Mouse (Mus musculus) Patski (cell line): ENCODE measurements around the gene Cited2. TPM values are rescaled to one million over a fixed set of nuclear protein-coding genes. Genes with fewer than 3 reads are reported as not detected.

Experiments used
- ATAC-seq: fragments of 100-300 bp; one replicate; pipeline ENCODE4 v1.8.0; 2021
- CTCF ChIA-PET: fragments of 350-600 bp; sonication (Branson Sonifier 250); formaldehyde crosslinking; loops from one replicate; lab custom pipeline; 2022; ENCODE audit warnings: inconsistent platforms; lab: Charles Lee
- POLR2A ChIA-PET: fragments of 350-600 bp; sonication (Branson Sonifier 250); formaldehyde crosslinking; loops from one replicate; lab custom pipeline; 2022; ENCODE audit warnings: antibody characterized with exemption, inconsistent platforms; lab: Charles Lee
- DNase-seq: peaks from one replicate; pipeline ENCODE4 v3.0.0-alpha.2; 2011; ENCODE audit warnings: low read depth, low spot score
- H3K27me3 ChIP-seq: fragments of 371-371 bp; one replicate; pipeline ENCODE4 v1.5.1; 2021
- CTCF ChIP-seq: fragments of 100-300 bp; IDR thresholded peaks from one replicate; pipeline ENCODE4 v1.5.1; 2021
- in situ Hi-C: fragments of 300-500 bp; cut with MboI; formaldehyde crosslinking; loops from 3 replicates; pipeline ENCODE4 v1.11.1; 2018; ENCODE audit warnings: low pct_unique_long_range_greater_than_20kb, mixed read lengths
- polyA plus RNA-seq: library from polyadenylated mRNA; unstranded; gene quantifications from one replicate; pipeline ENCODE4 v1.2.3, GENCODE M21; 2021

Gene Cited2
- polyA plus RNA-seq, 1 experiment from 2014 or later: 163 TPM

- no peak for DNase-seq
- ChIA-PET CTCF (interaction anchor here (0.5 kb wide), 1 partner anchor 708 kb away, joined by 3 read pairs; no protein-coding TSS in a partner anchor), POLR2A (interaction anchor here (0.6 to 0.7 kb wide), 2 partner anchors 39 to 141 kb away, joined by 3 read pairs; no protein-coding TSS in a partner anchor)
- H3K27me3 ChIP-seq: no peaks in the 10 kb centered on the region
- in situ Hi-C loops: loop anchor here (10.0 kb wide), 4 partner anchors 555 to 1225 kb away; no protein-coding TSS in a partner anchor
- ATAC-seq: no peak
- TF ChIP-seq CTCF: no peak
These were observed 6.5 kb downstream of the Cited2 start for GRCm38 (mm10) chr10:17729476-17729875.

GRCm38 (mm10) chr10:17733057-17733456 lies 10.0 kb downstream of the Cited2 start:
- ChIA-PET POLR2A (no interaction called here), CTCF (interaction anchor here (0.9 to 2.6 kb wide), 4 partner anchors 127 to 464 kb away, joined by 3 to 9 read pairs (median 5); no protein-coding TSS in a partner anchor)
- peak; percentile 70 for TF ChIP-seq CTCF
- DNase-seq (peak; percentile 37), ATAC-seq (no peak)
- H3K27me3 ChIP-seq: no peaks in the 10 kb centered on the region
- in situ Hi-C loops: loop anchor here (5.0 to 10.0 kb wide), 3 partner anchors 62 to 464 kb away; partner anchors contain the start of gene Txlnb

DNA sequence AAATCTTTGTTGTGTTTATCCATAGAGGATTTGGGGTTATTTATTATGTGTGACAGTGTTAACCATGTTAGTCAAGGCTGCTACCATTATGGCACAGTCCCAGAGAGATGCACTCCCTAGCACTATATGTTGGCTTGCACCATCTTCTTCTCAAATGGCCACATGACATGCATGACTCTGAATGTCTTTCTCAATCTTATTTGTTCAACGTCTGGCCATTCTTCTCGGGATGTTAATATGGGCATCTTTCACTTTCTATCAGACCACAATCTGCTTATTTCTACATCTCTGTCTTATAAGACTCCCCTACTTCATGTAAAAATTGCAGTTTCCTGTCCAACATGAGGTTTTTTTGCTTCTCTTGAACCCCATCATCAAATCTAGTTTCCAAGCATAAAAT lies 19.6 kb downstream of the Cited2 start:
- in situ Hi-C loops: no loop called here
- DNase-seq: no peak
- ChIA-PET CTCF (no interaction called here), POLR2A (no interaction called here)
- no peak for ATAC-seq
- no peaks in the 10 kb centered on the region for H3K27me3 ChIP-seq
- TF ChIP-seq CTCF: no peak

- DNase-seq (no peak), ATAC-seq (no peak)
- ChIA-PET CTCF (no interaction called here), POLR2A (no interaction called here)
- TF ChIP-seq CTCF: no peak
- in situ Hi-C loops: no loop called here
- no peaks in the 10 kb centered on the region for H3K27me3 ChIP-seq
These were observed 29.5 kb downstream of the Cited2 start for GRCm38 (mm10) chr10:17752478-17752877.

GRCm38 (mm10) chr10:17759772-17760171 lies 36.8 kb downstream of the Cited2 start:
- H3K27me3 ChIP-seq: no peaks in the 10 kb centered on the region
- CTCF ChIA-PET: no interaction called here
- POLR2A ChIA-PET: no interaction called here
- in situ Hi-C loops: no loop called here
- no peak for TF ChIP-seq CTCF
- ATAC-seq: no peak
- no peak for DNase-seq

DNA sequence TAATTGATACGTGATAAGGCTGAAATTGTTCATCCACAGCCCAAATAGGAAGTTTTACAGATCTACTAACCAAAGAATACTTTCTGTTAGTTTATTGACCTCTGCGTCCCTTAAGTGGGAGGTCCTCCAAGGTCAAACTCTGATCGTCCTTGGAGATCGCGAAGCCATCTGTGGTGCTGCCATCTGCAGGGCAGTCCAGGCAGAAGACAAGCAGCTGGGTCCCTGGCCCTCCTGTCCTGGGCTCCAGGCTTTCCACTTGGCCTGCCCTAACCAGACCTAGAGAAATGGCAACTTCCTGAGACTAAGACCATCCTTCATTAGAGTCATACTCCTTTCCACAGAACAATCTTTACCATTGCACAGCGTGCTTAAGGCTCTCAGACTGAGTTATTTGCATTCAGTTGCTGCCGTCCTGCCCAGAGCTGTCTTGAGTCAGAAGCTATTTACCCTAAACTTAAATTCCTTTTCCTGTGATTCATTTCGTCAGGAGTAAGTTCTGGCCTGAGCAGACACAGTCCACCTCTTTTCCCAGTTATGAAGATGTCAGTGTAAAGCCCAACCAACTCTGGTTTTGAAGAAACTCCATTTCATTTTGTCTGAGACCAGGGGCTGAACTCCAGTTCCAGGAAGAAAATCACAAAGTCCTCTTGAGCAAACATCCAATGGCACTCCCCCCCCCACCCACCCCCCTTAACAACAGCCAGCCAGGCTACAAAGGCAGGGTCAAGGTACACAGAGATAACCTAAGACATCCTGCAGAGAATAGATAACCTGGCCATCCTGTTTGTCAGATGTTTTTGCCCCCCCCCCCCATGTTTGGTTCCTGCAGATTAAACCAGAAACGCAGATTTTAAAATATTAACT lies 38.0 kb downstream of the Cited2 start:
- no peaks in the 10 kb centered on the region for H3K27me3 ChIP-seq
- CTCF ChIA-PET: no interaction called here
- POLR2A ChIA-PET: no interaction called here
- no peak for DNase-seq
- no peak for ATAC-seq
- TF ChIP-seq CTCF: peak; percentile 42
- in situ Hi-C loops: no loop called here

DNA sequence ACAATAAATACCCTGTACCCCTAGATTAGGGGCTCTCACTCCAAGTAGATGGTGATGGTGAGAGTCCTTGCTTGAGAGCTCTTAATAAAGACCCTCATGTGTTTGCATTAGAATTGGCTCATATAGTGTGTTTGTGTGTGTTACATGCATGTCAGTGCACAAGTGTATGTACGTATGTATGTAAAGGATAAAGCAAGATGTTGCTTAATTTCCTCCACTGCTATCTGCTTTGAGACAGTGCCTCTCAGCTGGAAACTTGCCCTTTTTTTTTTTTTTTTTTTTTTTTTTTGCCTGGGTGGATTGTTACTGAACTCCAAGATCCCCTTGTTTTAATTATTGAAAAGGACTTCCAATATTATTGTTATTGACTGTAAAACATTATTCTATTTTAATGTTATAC lies 38.6 kb downstream of the Cited2 start:
- no peak for TF ChIP-seq CTCF
- CTCF ChIA-PET: no interaction called here
- in situ Hi-C loops: no loop called here

GRCm38 (mm10) chr10:17762946-17763345 lies 39.9 kb downstream of the Cited2 start:
- DNase-seq (no peak), ATAC-seq (no peak)
- ChIA-PET CTCF (no interaction called here), POLR2A (no interaction called here)
- no peaks in the 10 kb centered on the region for H3K27me3 ChIP-seq
- TF ChIP-seq CTCF: no peak
- in situ Hi-C loops: no loop called here

More for the DNA sequence above, 38.6 kb downstream of the Cited2 start:
- no peaks in the 10 kb centered on the region for H3K27me3 ChIP-seq
- POLR2A ChIA-PET: no interaction called here
- ATAC-seq: no peak
- DNase-seq: no peak

- in situ Hi-C loops: loop anchor here (5.0 kb wide), 1 partner anchor 37 kb away; no protein-coding TSS in a partner anchor
- ATAC-seq: no peak
- CTCF ChIA-PET: no interaction called here
- H3K27me3 ChIP-seq: no peaks in the 10 kb centered on the region
- no peak for TF ChIP-seq CTCF
- POLR2A ChIA-PET: no interaction called here
- no peak for DNase-seq
These were observed 46.8 kb downstream of the Cited2 start for GRCm38 (mm10) chr10:17769856-17770255.

DNA sequence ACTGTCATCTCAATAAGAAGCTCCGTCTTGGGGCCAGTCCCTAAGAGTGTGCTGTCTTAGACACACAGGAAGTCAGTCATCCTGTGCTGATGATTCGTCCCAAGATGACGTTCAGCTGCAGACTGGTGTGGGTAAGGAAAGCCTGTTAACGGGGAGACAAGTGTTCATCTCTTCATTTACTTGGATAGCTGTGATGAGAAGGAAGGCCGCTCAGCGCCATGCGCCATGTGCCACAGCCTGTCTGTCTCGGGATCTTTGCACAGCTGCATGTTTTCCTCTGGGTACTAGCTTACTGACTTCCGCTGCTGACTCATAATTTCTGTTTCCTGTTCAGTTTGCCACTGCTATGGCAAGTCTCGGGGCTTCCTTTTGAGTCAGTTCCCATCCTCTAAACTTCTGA lies 49.3 kb downstream of the Cited2 start:
- H3K27me3 ChIP-seq: no peaks in the 10 kb centered on the region
- DNase-seq: no peak
- in situ Hi-C loops: loop anchor here (5.0 kb wide), 1 partner anchor 35 kb away; no protein-coding TSS in a partner anchor
- ATAC-seq: no peak
- TF ChIP-seq CTCF: no peak
- CTCF ChIA-PET: interaction anchor here (1.1 kb wide), 1 partner anchor 14 kb away, joined by 3 read pairs; no protein-coding TSS in a partner anchor
- POLR2A ChIA-PET: no interaction called here

GRCm38 (mm10) chr10:17774366-17774765 lies 51.3 kb downstream of the Cited2 start:
- H3K27me3 ChIP-seq: no peaks in the 10 kb centered on the region
- no peak for ATAC-seq
- no peak for TF ChIP-seq CTCF
- in situ Hi-C loops: loop anchor here (5.0 kb wide), 1 partner anchor 33 kb away; no protein-coding TSS in a partner anchor
- POLR2A ChIA-PET: interaction anchor here (0.6 kb wide), 1 partner anchor 351 kb away, joined by 3 read pairs; no protein-coding TSS in a partner anchor
- DNase-seq: no peak
- CTCF ChIA-PET: no interaction called here
